Mouse (Mus musculus) lung, embryonic 14.5 days (tissue): Measurements from ENCODE around the gene Myrfl. TPM values are rescaled to one million over a fixed set of nuclear protein-coding genes. Genes with fewer than 3 reads are reported as not detected.

Experiments
- ATAC-seq: fragments of 200-750 bp; cut with Nextera tagmentation; 2 replicates; pipeline ENCODE4 v1.8.0; 2017; ENCODE audit warnings: mild to moderate bottlenecking, moderate TSS enrichment, moderate library complexity; ENCODE audit not compliant: insufficient read depth
- DNase-seq: peaks from one replicate; pipeline ENCODE4 v3.0.0-alpha.2; 2015
- H3K27ac ChIP-seq: fragments of 300-500 bp; sonication (generic); 2 replicates; pipeline ENCODE4 v1.5.1; 2014; ENCODE audit warnings: low read depth, mild to moderate bottlenecking, moderate library complexity
- H3K27me3 ChIP-seq: fragments of 300-500 bp; sonication (generic); 2 replicates; pipeline ENCODE4 v1.6.1; 2014; ENCODE audit warnings: low read length, control low read depth; ENCODE audit not compliant: insufficient read depth
- H3K36me3 ChIP-seq: fragments of 300-500 bp; sonication (generic); 2 replicates; pipeline ENCODE4 v1.6.1; 2014; ENCODE audit warnings: control low read depth; ENCODE audit not compliant: insufficient read depth
- H3K4me1 ChIP-seq: fragments of 300-500 bp; sonication (generic); 2 replicates; pipeline ENCODE4 v1.6.1; 2014; ENCODE audit warnings: antibody characterized with exemption, control low read depth; ENCODE audit not compliant: insufficient read depth
- H3K4me2 ChIP-seq: fragments of 300-500 bp; sonication (generic); 2 replicates; pipeline ENCODE4 v1.6.1; 2014; ENCODE audit warnings: mild to moderate bottlenecking
- H3K4me3 ChIP-seq: fragments of 300-500 bp; sonication (generic); 2 replicates; pipeline ENCODE4 v1.5.1; 2014; ENCODE audit warnings: low read depth, low read length
- H3K9ac ChIP-seq: fragments of 300-500 bp; sonication (generic); 2 replicates; pipeline ENCODE4 v1.6.1; 2014
- H3K9me3 ChIP-seq: fragments of 300-500 bp; sonication (generic); 2 replicates; pipeline ENCODE4 v1.6.1; 2016; ENCODE audit warnings: low read depth, low read length, control low read depth
- CTCF ChIP-seq: IDR thresholded peaks from 2 replicates; pipeline ENCODE4 v1.5.1; 2016; ENCODE audit warnings: antibody characterized with exemption, low read depth
- whole genome bisulfite sequencing: fragments of 180-500 bp; shearing (Covaris S2); extraction: QIAGEN DNeasy Blood & Tissue Kit; methylation state at CpG from one replicate; pipeline ENCODE4 v1.1.7; 2014; 5-methylcytosine and 5-hydroxymethylcytosine counted together
- polyA plus RNA-seq: library from polyadenylated mRNA; unstranded; fragments of >200 nt; fragmentation: Nextera tagmentation; extraction: Ambion mirVana; gene quantifications from 2 replicates; pipeline ENCODE4 v1.2.1, GENCODE M21; 2014

Myrfl gene
- polyA plus RNA-seq, 1 experiment from 2014 or later, result not detected

DNA sequence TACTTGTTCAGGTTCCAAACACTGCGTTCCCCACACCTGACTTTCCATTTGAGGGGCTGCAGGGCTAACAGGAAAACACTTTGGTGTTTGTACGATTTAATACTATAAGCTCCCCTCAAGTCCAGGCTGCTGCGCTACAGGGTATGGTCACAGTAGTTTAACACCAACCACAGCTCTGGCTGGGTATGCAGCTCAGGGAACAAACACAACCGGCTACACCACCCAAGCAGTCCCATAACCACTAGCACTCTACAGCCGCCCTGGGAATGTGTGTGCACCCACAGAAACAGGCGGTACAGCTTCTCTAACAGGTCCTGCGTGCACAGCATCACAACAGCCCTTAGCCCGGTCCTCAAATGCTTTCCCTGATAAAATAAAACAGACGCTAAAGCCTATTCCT is 16.1 kb upstream of the Myrfl start:
- Histone ChIP-seq H3K27me3 (no peaks in the 10 kb centered on the region), H3K36me3 (peaks cover 57% of the 10 kb centered on the region; the same call in 1 of the 2 replicates), H3K27ac (no peak overlapping the region), H3K9me3 (no peaks in the 10 kb centered on the region), H3K9ac (no peak overlapping the region), H3K4me2 (no peak overlapping the region), H3K4me3 (no peak overlapping the region), H3K4me1 (no peaks in the 10 kb centered on the region)
- ATAC-seq (no peak), DNase-seq (no peak)
- no peak for TF ChIP-seq CTCF
- WGBS, result 83% methylated on average over 9 of the region's 9 CpGs

DNA sequence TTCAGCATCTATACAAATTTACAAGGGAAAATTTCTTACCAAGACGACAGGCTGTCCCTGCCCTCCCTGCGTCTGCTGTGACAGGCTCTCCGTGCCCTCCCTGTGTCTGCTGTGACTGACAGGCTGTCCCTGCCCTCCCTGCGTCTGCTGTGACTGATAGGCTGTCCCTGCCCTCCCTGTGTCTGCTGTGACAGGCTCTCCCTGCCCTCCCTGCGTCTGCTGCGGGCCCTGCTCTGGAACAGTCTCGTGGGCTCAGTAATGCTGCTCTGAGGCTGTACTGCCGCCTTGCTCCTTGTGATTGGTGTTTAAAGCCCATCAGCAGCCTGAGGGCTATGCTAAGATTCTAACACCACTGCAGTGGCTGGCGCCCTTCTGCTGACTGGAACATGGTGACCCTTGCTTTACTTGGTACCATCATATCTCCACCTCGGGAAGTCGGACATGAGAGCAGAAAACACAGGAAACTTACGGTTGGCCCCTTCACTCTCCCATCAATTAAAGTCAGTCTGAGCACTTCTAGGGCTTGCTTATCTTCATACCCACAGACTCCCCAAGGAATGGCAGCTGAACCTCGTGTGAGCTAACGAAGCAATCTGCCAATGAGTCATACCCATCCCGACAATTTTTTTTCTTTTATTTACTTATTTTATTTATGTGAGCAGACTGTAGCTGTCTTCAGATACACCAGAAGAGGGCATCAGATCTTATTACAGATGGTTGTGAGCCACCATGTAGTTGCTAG is 12.4 kb upstream of the Myrfl start:
- Histone ChIP-seq H3K4me3 (no peak overlapping the region), H3K27ac (no peak overlapping the region; the same call in 1 of the 2 replicates), H3K9me3 (no peaks in the 10 kb centered on the region), H3K36me3 (peaks cover 63% of the 10 kb centered on the region), H3K27me3 (no peaks in the 10 kb centered on the region), H3K4me2 (no peak overlapping the region), H3K9ac (no peak overlapping the region), H3K4me1 (no peaks in the 10 kb centered on the region)
- 60% methylated on average over 15 of the region's 15 CpGs for WGBS
- DNase-seq, result no peak
- peak; percentile 65; the same call in 1 of the 2 replicates for ATAC-seq
- no peak for TF ChIP-seq CTCF

DNA sequence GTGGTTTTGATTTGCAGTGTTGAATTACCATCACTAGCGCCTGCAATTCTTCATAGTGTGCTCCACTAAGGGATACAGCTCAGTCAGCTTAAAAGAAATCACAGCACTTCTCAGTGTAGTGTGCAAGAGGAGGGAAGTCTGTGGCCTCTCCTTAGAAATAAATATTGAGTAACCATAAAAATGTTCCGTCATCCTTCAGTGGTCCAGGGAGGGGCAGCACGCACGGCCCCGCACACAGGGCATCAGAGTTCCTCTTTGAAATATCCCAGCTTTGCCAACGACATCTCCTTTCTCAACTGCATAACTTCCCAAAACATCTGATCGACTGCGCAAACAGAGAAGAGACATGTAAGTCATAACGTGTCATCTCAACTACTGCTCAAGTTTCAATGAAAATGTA is 10.1 kb upstream of the Myrfl start:
- peaks cover 50% of the 10 kb centered on the region for H3K36me3 ChIP-seq
- no peak for TF ChIP-seq CTCF
- no peaks in the 10 kb centered on the region for H3K27me3 ChIP-seq
- H3K4me1 ChIP-seq, result no peaks in the 10 kb centered on the region
- no peak overlapping the region for H3K27ac ChIP-seq
- no peak for ATAC-seq
- no peaks in the 10 kb centered on the region for H3K9me3 ChIP-seq
- no peak for DNase-seq
- no peak overlapping the region for H3K9ac ChIP-seq
- 90% methylated on average over 9 of the region's 9 CpGs for WGBS
- H3K4me2 ChIP-seq, result no peak overlapping the region
- no peak overlapping the region for H3K4me3 ChIP-seq

GRCm38 (mm10) chr10:116904503-116904908 is 7.8 kb upstream of the Myrfl start:
- ATAC-seq (no peak), DNase-seq (no peak)
- Histone ChIP-seq H3K27me3 (no peaks in the 10 kb centered on the region), H3K36me3 (peaks cover 34% of the 10 kb centered on the region), H3K27ac (no peak overlapping the region), H3K4me1 (no peaks in the 10 kb centered on the region), H3K9ac (no peak overlapping the region), H3K4me2 (no peak overlapping the region), H3K4me3 (no peak overlapping the region), H3K9me3 (no peaks in the 10 kb centered on the region)
- WGBS, result 84% methylated on average over 10 of the region's 10 CpGs
- TF ChIP-seq CTCF, result no peak

DNA sequence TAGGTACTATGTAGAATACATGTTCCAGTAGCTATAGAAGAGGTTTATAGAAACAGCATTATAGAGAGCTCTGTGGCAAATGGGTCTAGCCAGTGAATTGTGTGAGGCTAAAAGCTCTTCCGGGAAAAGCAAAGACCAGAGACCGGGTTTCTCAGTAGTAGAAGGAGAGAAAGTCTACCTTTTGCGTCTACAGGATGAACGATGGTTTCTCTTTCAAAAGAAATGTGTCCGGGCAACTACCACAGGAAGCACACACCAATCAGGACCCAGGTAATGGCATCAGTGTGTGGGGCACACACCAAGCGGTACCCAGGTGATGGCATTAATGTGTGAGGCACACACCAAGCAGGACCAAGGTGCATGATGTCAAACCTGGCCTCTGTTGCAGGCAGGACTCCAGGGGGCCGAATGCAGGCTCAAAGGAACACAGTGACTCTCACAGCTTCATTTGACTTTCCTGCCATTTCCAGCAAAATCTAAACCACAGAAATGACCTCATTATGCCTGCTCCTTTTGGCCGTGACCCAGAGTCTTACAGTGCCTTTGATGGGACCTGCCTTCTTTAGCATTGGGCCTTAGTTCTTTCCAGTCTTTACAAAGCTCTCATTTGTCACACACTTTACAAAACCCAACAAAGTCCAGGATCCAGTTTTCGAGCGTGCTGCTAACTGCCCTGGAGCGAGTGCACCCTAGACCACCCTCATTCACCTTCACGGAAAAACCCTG is 1.4 kb downstream of the Myrfl start:
- Histone ChIP-seq H3K27ac (no peak overlapping the region), H3K4me2 (no peak overlapping the region), H3K36me3 (no peaks in the 10 kb centered on the region), H3K9me3 (no peaks in the 10 kb centered on the region), H3K27me3 (no peaks in the 10 kb centered on the region), H3K4me3 (no peak overlapping the region), H3K4me1 (no peaks in the 10 kb centered on the region), H3K9ac (no peak overlapping the region)
- DNase-seq (no peak), ATAC-seq (no peak)
- no peak for TF ChIP-seq CTCF
- WGBS, result 87% methylated on average over 12 of the region's 12 CpGs

DNA sequence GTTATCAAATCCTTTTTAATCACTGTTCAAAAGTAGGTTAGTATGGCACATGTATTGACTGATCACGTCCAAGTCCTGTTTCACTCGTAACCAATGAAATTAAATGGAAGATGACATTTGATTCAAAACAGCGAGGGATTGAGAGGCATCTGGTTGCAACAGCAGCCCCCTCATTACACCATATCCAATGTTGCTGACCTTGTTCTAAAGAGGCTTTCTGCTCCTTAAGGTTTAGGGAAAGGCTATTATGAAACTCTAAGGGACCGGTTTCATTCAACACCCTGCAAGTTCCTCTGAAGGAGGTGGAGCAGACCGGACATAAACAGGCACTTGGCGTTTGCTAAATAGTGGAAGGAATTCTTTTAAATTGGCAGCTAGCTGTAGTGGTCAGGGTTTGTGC is 2.2 kb downstream of the Myrfl start:
- H3K27ac ChIP-seq, result no peak overlapping the region
- no peak overlapping the region for H3K4me2 ChIP-seq
- WGBS, result 79% methylated on average over 6 of the region's 6 CpGs
- H3K4me3 ChIP-seq, result no peak overlapping the region
- H3K9me3 ChIP-seq, result no peaks in the 10 kb centered on the region
- ATAC-seq (no peak), DNase-seq (no peak)
- H3K36me3 ChIP-seq, result no peaks in the 10 kb centered on the region
- H3K27me3 ChIP-seq, result no peaks in the 10 kb centered on the region
- H3K4me1 ChIP-seq, result no peaks in the 10 kb centered on the region
- TF ChIP-seq CTCF, result no peak
- H3K9ac ChIP-seq, result no peak overlapping the region

DNA sequence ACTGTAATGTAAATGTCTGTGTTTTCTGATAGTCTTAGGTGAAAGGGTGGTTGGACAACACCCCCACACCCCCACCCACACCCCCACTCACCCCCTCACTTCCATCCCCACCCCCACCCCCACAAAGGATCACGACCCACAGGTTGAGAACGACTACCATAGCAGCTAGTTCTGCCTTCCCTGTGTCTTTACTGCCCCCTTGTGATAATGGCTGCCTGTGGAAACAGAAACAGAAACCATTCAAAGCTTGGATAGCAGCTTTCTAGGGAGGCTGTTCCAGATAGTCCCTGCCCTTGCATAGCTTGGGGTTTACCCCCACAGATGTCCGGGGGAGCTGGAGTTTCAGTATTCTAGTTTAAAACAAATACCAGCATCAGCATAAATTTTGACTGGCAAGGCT is 3.0 kb downstream of the Myrfl start:
- no peak overlapping the region for H3K4me3 ChIP-seq
- WGBS, result 14% methylated on average over 3 of the region's 3 CpGs
- H3K9ac ChIP-seq, result no peak overlapping the region
- TF ChIP-seq CTCF, result peak; percentile 67
- no peaks in the 10 kb centered on the region for H3K27me3 ChIP-seq
- no peak overlapping the region for H3K4me2 ChIP-seq
- no peaks in the 10 kb centered on the region for H3K9me3 ChIP-seq
- no peaks in the 10 kb centered on the region for H3K4me1 ChIP-seq
- DNase-seq, result peak; percentile 61
- H3K36me3 ChIP-seq, result no peaks in the 10 kb centered on the region
- no peak for ATAC-seq
- no peak overlapping the region for H3K27ac ChIP-seq
